Mouse (Mus musculus): Measurements from ENCODE around the gene Bst1. TPM values are rescaled to one million over a fixed set of nuclear protein-coding genes. Genes with fewer than 3 reads are reported as not detected.

Gene Bst1
- polyA plus RNA-seq, 2 experiments from 2014 or later = not detected

GRCm38 (mm10) chr5:43814536-43814935 is 4.1 kb upstream of the Bst1 start:
- ATAC-seq = no peak

GRCm38 (mm10) chr5:43815769-43816168 is 2.9 kb upstream of the Bst1 start:
- ATAC-seq = no peak

GRCm38 (mm10) chr5:43820785-43821184 is 2.1 kb downstream of the Bst1 start:
- no peak for ATAC-seq

- no peak for ATAC-seq
Measured at GRCm38 (mm10) chr5:43821538-43821937, 2.9 kb downstream of the Bst1 start, which contains the start of gene Fbxl5. Gene Fbxl5, minus strand, starts transcription at chr5:43821638.

- no peak for ATAC-seq
Measured at GRCm38 (mm10) chr5:43822199-43822598, 3.5 kb downstream of the Bst1 start.

GRCm38 (mm10) chr5:43822824-43823223 is 4.1 kb downstream of the Bst1 start:
- no peak for ATAC-seq

- no peak for ATAC-seq
Measured at GRCm38 (mm10) chr5:43824580-43824979, 5.9 kb downstream of the Bst1 start.

GRCm38 (mm10) chr5:43826883-43827282 is 8.2 kb downstream of the Bst1 start:
- ATAC-seq = no peak

GRCm38 (mm10) chr5:43827366-43827765 is 8.7 kb downstream of the Bst1 start:
- ATAC-seq = no peak

GRCm38 (mm10) chr5:43836590-43836989 is 17.9 kb downstream of the Bst1 start:
- ATAC-seq = no peak

GRCm38 (mm10) chr5:43837372-43837771 is 18.7 kb downstream of the Bst1 start:
- ATAC-seq = peak; percentile 55

- peak; percentile 79 for ATAC-seq
Measured at GRCm38 (mm10) chr5:43841144-43842010, 22.7 kb downstream of the Bst1 start.

- peak; percentile 18 for ATAC-seq
Measured at GRCm38 (mm10) chr5:43842011-43842285, 23.3 kb downstream of the Bst1 start.

- ATAC-seq = no peak
Measured at GRCm38 (mm10) chr5:43842576-43843155, 24.0 kb downstream of the Bst1 start.

GRCm38 (mm10) chr5:43845083-43845482 is 26.4 kb downstream of the Bst1 start:
- ATAC-seq = no peak

- no peak for ATAC-seq
Measured at GRCm38 (mm10) chr5:43845646-43846045, 27.0 kb downstream of the Bst1 start.

- ATAC-seq = no peak
Measured at GRCm38 (mm10) chr5:43846227-43846626, 27.5 kb downstream of the Bst1 start.

- ATAC-seq = no peak
Measured at GRCm38 (mm10) chr5:43847555-43847954, 28.9 kb downstream of the Bst1 start.

- no peak for ATAC-seq
Measured at GRCm38 (mm10) chr5:43848275-43848674, 29.6 kb downstream of the Bst1 start.

GRCm38 (mm10) chr5:43853096-43853867 is 34.6 kb downstream of the Bst1 start:
- no peak for ATAC-seq

GRCm38 (mm10) chr5:43853868-43854488 is 35.3 kb downstream of the Bst1 start:
- ATAC-seq = no peak

- peak; percentile 87 for ATAC-seq
Measured at GRCm38 (mm10) chr5:43855769-43856168, 37.1 kb downstream of the Bst1 start.

- no peak for ATAC-seq
Measured at GRCm38 (mm10) chr5:43859663-43860062, 41.0 kb downstream of the Bst1 start.
